ENCODE assay signal across 20 mouse cellular contexts in the genomic region with DNA sequence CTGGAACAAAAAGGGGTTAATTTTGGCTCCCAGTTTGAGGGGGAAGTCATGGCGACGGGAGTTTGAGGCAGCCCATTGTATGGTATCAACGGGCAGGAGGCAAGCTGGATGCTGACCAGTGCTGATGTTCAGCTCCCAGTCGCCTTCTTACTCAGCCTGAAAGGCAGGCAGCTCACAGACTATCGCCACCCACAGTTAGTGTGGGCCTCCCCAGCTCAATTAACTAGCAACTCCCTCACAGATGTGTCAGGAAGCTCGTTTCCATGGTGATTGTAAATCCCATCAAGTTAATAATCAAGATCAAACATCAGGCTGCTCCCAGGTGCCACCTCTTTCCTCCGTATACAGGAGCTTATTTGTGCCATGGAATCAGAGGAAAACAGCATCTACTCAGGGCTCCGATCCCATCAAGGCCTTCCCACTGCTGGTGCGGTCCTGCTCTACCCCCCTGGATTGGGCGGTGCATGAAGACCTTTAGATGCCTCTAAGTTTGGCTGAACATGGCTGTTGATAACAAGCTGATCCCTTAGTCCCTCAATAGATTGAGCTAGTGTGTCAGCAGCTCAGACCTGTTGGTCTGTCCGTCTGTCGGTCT. TPM values are rescaled to one million over a fixed set of nuclear protein-coding genes. Genes with fewer than 3 reads are reported as not detected.
DNase-seq lines count a peak whose midpoint lies in the region; ATAC-seq lines count a peak whose summit lies in the region.
"Had no signal": no experiment of that assay in that cellular context is flagged by ENCODE, and none has a peak within 500 bp of the region (broad histone marks: within the 10 kb centered on the region; RNA-seq: fewer than 3 reads in every experiment).

No protein-coding gene starts in this region.

- H3K4me3 ChIP-seq in forebrain, embryonic 11.5 days (ENCODE audit: low read depth, low read length): no peak overlapping the region
- no peak overlapping the region for H3K4me3 ChIP-seq in forebrain, embryonic 10.5 days
- H3K4me3 ChIP-seq in forebrain, embryonic 12.5 days (replicated peaks): no peak overlapping the region
- H3K4me3 ChIP-seq in hindbrain, embryonic 14.5 days (replicated peaks; ENCODE audit: low read length): no peak overlapping the region
- no peak overlapping the region for H3K4me3 ChIP-seq in midbrain, embryonic 16.5 days (ENCODE audit: low read depth, low read length)
- H3K4me3 ChIP-seq: embryonic facial prominence, embryonic 15.5 days; heart, embryonic 15.5 days; limb, embryonic 15.5 days had no signal

- peak; percentile 72; the same call in 1 of the 2 replicates for ATAC-seq in forebrain, embryonic 11.5 days (replicated peaks; ENCODE audit: low FRiP score)
- peak; percentile 71; the same call in 1 of the 2 replicates for ATAC-seq in forebrain, embryonic 12.5 days (ENCODE audit: low FRiP score)
- ATAC-seq in hindbrain, embryonic 14.5 days (ENCODE audit: low FRiP score): peak; percentile 49; the same call in 1 of the 2 replicates
- ATAC-seq in midbrain, embryonic 16.5 days: peak; percentile 72
- ATAC-seq: Patski had no signal

- no peak overlapping the region for H3K27ac ChIP-seq in forebrain, embryonic 11.5 days (ENCODE audit: low read depth, low read length)
- no peak overlapping the region for H3K27ac ChIP-seq in forebrain, embryonic 10.5 days
- H3K27ac ChIP-seq in forebrain, embryonic 12.5 days: peak overlapping the region; percentile 36; the same call in 1 of the 2 replicates
- H3K27ac ChIP-seq in hindbrain, embryonic 14.5 days: peak overlapping the region; percentile 35; the same call in 1 of the 2 replicates
- H3K27ac ChIP-seq in midbrain, embryonic 16.5 days (ENCODE audit: low read length): peak overlapping the region; percentile 56; the same call in 1 of the 2 replicates
- H3K27ac ChIP-seq: embryonic facial prominence, embryonic 15.5 days; heart, embryonic 15.5 days; limb, embryonic 15.5 days had no signal

- H3K9ac ChIP-seq in forebrain, embryonic 11.5 days (ENCODE audit: low read length): no peak overlapping the region
- H3K9ac ChIP-seq in forebrain, embryonic 12.5 days: no peak overlapping the region
- no peak overlapping the region for H3K9ac ChIP-seq in hindbrain, embryonic 14.5 days
- no peak overlapping the region for H3K9ac ChIP-seq in midbrain, embryonic 16.5 days (ENCODE audit: low read depth, low read length)
- H3K9ac ChIP-seq: embryonic facial prominence, embryonic 15.5 days; heart, embryonic 15.5 days; limb, embryonic 15.5 days had no signal

- H3K27me3 ChIP-seq in forebrain, embryonic 11.5 days (ENCODE audit: control insufficient read depth, insufficient read depth, low read length): no peaks in the 10 kb centered on the region
- peaks cover 21% of the 10 kb centered on the region for H3K27me3 ChIP-seq in forebrain, embryonic 10.5 days (ENCODE audit: poor library complexity, severe bottlenecking)
- peaks cover 4% of the 10 kb centered on the region; the same call in 1 of the 2 replicates for H3K27me3 ChIP-seq in forebrain, embryonic 12.5 days
- H3K27me3 ChIP-seq in hindbrain, embryonic 14.5 days (ENCODE audit: control insufficient read depth, insufficient read depth, low read length): no peaks in the 10 kb centered on the region
- no peaks in the 10 kb centered on the region for H3K27me3 ChIP-seq in midbrain, embryonic 16.5 days (ENCODE audit: control insufficient read depth, insufficient read depth, low read depth, low read length)
- H3K27me3 ChIP-seq: embryonic facial prominence, embryonic 15.5 days; heart, embryonic 15.5 days; limb, embryonic 15.5 days; Patski had no signal

- 38% methylated on average over 12 of the region's 12 CpGs for WGBS in forebrain, embryonic 11.5 days
- 57% methylated on average over 12 of the region's 12 CpGs for WGBS in forebrain, embryonic 10.5 days
- 39% methylated on average over 12 of the region's 12 CpGs for whole genome bisulfite sequencing in forebrain, embryonic 12.5 days
- WGBS in hindbrain, embryonic 14.5 days: 51% methylated on average over 12 of the region's 12 CpGs
- 31% methylated on average over 12 of the region's 12 CpGs for WGBS in midbrain, embryonic 16.5 days

- no peak overlapping the region for H3K4me2 ChIP-seq in forebrain, embryonic 11.5 days (ENCODE audit: low read depth, low read length, severe bottlenecking)
- no peak overlapping the region for H3K4me2 ChIP-seq in forebrain, embryonic 12.5 days
- H3K4me2 ChIP-seq in hindbrain, embryonic 14.5 days (replicated peaks): no peak overlapping the region
- no peak overlapping the region for H3K4me2 ChIP-seq in midbrain, embryonic 16.5 days (ENCODE audit: low read length)
- H3K4me2 ChIP-seq: embryonic facial prominence, embryonic 15.5 days; heart, embryonic 15.5 days; limb, embryonic 15.5 days had no signal

- peaks cover 8% of the 10 kb centered on the region; the same call in 1 of the 2 replicates for H3K4me1 ChIP-seq in forebrain, embryonic 11.5 days (replicated peaks; ENCODE audit: control insufficient read depth, insufficient read depth, low read length)
- peaks cover 26% of the 10 kb centered on the region for H3K4me1 ChIP-seq in forebrain, embryonic 10.5 days
- peaks cover 19% of the 10 kb centered on the region for H3K4me1 ChIP-seq in forebrain, embryonic 12.5 days
- peaks cover 7% of the 10 kb centered on the region for H3K4me1 ChIP-seq in hindbrain, embryonic 14.5 days (replicated peaks; ENCODE audit: control insufficient read depth, insufficient read depth, low read length)
- H3K4me1 ChIP-seq in midbrain, embryonic 16.5 days (ENCODE audit: control insufficient read depth, insufficient read depth, low read length): peaks cover 9% of the 10 kb centered on the region; the same call in 1 of the 2 replicates

- no peaks in the 10 kb centered on the region for H3K36me3 ChIP-seq in forebrain, embryonic 11.5 days (ENCODE audit: control insufficient read depth, insufficient read depth, low read length)
- H3K36me3 ChIP-seq in forebrain, embryonic 10.5 days (replicated peaks): no peaks in the 10 kb centered on the region
- no peaks in the 10 kb centered on the region for H3K36me3 ChIP-seq in forebrain, embryonic 12.5 days (replicated peaks)
- H3K36me3 ChIP-seq in hindbrain, embryonic 14.5 days (replicated peaks; ENCODE audit: control insufficient read depth, insufficient read depth): no peaks in the 10 kb centered on the region
- no peaks in the 10 kb centered on the region for H3K36me3 ChIP-seq in midbrain, embryonic 16.5 days (ENCODE audit: control insufficient read depth, insufficient read depth, low read length)
- H3K36me3 ChIP-seq: embryonic facial prominence, embryonic 15.5 days; heart, embryonic 15.5 days; limb, embryonic 15.5 days had no signal

- no peak for DNase-seq in forebrain, embryonic 11.5 days (ENCODE audit: low spot score)
- no peak for DNase-seq in forebrain, embryonic 10.5 days (ENCODE audit: extremely low spot score, low spot score)
- DNase-seq in hindbrain, embryonic 14.5 days (ENCODE audit: low spot score): peak; percentile 37
- no peak for DNase-seq in ovary, adult 18-20 months (ENCODE audit: low spot score)
- no peak for DNase-seq in spleen, postnatal 10 days (ENCODE audit: low spot score in 2 of 2)
- DNase-seq in natural killer cell, adult 2 months (ENCODE audit: low spot score in 2 of 2): no peak
- DNase-seq: adrenal gland, postnatal 25 days; cerebellum, adult 8-10 months; heart, adult 11 months; kidney, adult 18-20 months; kidney, postnatal 14 days; right cerebral cortex, postnatal 25 days; thymus, postnatal 4 days had no signal

- H3K9me3 ChIP-seq in forebrain, embryonic 11.5 days (ENCODE audit: control insufficient read depth, low read length): no peaks in the 10 kb centered on the region
- H3K9me3 ChIP-seq in forebrain, embryonic 10.5 days: no peaks in the 10 kb centered on the region
- no peaks in the 10 kb centered on the region for H3K9me3 ChIP-seq in forebrain, embryonic 12.5 days
- no peaks in the 10 kb centered on the region for H3K9me3 ChIP-seq in hindbrain, embryonic 14.5 days (ENCODE audit: control insufficient read depth, low read length)
- H3K9me3 ChIP-seq in midbrain, embryonic 16.5 days (replicated peaks; ENCODE audit: control insufficient read depth, low read length, poor library complexity, severe bottlenecking): no peaks in the 10 kb centered on the region
- H3K9me3 ChIP-seq: embryonic facial prominence, embryonic 15.5 days; heart, embryonic 15.5 days; limb, embryonic 15.5 days had no signal

RNA-seq across cellular contexts. Expression of a gene that starts 1.4 kb away (rescaled TPM):
- polyA plus RNA-seq in forebrain, embryonic 11.5 days (2014; fragmentation: Nextera tagmentation; extraction: Ambion mirVana): not detected in 2 replicates
- polyA plus RNA-seq in forebrain, embryonic 10.5 days (2016; fragmentation: Nextera tagmentation; extraction: Ambion mirVana): 0.25 and 0.36 TPM in 2 replicates
- polyA plus RNA-seq in forebrain, embryonic 12.5 days (2016; fragmentation: Nextera tagmentation; extraction: Ambion mirVana): not detected in 2 replicates
- polyA plus RNA-seq in hindbrain, embryonic 14.5 days (2014; fragmentation: Nextera tagmentation; extraction: Ambion mirVana): not detected in 2 replicates
- polyA plus RNA-seq in midbrain, embryonic 16.5 days (2015; fragmentation: Nextera tagmentation; extraction: Ambion mirVana): 0.23 TPM in 1 of 2 replicates, not detected in the other
- polyA plus RNA-seq: neural tube, embryonic 11.5 days; Patski had no signal

Comparison
In these comparisons a context has a peak if more than half of its experiments do, and no peak if none do; other contexts are left out.
1. H3K27ac ChIP-seq: peak in forebrain, embryonic 12.5 days (single experiment), hindbrain, embryonic 14.5 days (single experiment) and midbrain, embryonic 16.5 days (single experiment); none in forebrain, embryonic 11.5 days (single experiment) and forebrain, embryonic 10.5 days (single experiment).
2. Peak in every context shown above with its lines, with median percentiles within 50 percentile points of each other: ATAC-seq.